Mouse (Mus musculus) ES-CJ7 (cell line): ENCODE results near the gene Tmem104.

Experiments
- DNase-seq: peaks from one replicate; pipeline ENCODE4 v3.0.0; 2011; ENCODE audit warnings: low read depth, low spot score

Gene Tmem104

DNA sequence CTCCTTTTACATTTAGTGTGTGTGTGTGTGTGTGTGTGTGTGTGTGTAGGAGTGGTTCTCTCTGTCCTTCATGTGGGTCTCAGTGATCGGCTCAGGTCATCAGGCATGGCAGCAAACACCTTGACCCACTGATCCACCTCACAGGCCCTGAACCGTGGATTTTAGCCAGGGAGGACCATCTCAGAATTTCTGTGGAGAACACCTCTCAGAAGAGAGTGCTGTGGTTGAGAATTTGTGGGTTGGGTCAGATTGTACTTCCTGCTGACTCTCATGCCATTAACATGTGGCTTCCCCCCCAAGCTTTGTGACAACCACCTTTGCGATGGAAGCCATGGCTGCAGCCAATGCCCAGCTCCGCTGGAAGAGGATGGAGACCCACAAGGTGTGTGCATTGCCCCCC, 13.2 kb downstream of the Tmem104 start:
- DNase-seq = no peak

- DNase-seq = peak; percentile 70
Observed at GRCm38 (mm10) chr11:115202316-115202715, 15.0 kb downstream of the Tmem104 start.

GRCm38 (mm10) chr11:115202756-115203155, 15.5 kb downstream of the Tmem104 start:
- DNase-seq = no peak

- DNase-seq = no peak
Observed at GRCm38 (mm10) chr11:115208126-115208525, 20.8 kb downstream of the Tmem104 start.

DNA sequence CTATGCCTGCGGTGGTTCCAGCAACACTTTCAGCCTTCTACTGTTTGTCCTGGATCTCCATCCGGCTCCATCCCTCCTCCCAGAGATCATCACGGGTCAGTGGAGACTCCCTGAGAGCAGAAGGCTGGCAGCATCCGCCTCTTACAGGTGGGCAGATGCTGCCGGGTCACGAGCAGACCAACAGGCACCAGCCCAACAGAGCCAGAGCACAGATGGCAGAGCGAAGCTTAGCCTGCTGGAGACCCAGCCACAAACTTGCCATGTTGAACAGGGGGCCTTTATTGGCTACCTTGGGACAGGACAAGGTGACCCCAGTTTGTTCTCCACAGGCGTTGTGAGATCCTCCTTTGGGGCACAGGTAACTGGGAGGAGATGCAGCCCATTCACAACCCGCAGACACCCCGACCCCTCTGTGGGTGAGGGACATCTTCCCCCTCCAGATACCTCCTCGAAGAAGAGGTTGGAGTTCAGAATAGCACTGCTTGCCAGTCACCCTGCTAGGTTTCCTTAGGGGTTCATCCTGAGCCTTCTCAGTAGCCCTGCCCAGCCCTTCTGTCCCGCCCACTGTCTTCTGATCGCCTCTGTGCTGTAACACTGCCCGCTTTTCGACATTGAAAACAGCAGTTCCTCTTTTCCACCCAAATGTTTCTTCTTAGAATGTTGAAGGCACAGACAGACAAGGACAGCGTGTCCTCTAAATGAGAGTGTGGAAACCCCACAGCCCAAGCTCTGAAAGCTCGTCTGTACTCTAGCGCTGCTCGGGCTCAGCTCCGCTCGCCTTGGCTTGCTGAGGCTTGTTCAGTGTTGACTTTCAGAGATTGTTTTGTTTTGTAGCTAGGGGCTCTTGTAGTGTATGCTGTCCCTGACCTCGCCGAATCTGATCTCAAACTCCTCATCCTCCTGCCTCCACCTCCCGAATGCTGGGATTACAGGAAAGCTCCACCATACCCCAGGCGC, 21.8 kb downstream of the Tmem104 start:
- DNase-seq = no peak

- DNase-seq = no peak
Observed at GRCm38 (mm10) chr11:115209958-115210357, 22.7 kb downstream of the Tmem104 start.

- DNase-seq = no peak
Observed at GRCm38 (mm10) chr11:115212116-115212515, 24.8 kb downstream of the Tmem104 start.

DNA sequence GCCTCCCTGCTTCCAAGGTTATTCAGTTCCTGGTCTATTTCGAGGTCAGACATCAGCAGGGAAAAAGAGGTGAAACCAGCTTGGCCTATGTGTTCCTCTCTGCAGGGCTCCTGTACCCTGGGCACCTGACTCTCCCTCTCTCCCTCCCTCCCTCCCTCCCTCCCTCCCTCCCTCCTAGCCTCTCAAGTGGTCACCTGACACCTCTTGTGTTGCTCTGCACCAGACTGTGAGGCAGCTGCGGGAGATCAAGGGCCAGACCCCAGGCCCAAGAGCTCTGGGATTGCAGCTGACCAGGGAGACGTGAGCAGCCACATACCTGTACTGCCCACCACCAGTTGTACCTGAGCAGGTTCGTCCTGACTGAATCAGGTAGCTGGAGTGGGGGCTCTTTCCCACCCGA, 27.8 kb downstream of the Tmem104 start:
- no peak for DNase-seq

GRCm38 (mm10) chr11:115217439-115218410, 30.4 kb downstream of the Tmem104 start:
- DNase-seq = no peak

DNA sequence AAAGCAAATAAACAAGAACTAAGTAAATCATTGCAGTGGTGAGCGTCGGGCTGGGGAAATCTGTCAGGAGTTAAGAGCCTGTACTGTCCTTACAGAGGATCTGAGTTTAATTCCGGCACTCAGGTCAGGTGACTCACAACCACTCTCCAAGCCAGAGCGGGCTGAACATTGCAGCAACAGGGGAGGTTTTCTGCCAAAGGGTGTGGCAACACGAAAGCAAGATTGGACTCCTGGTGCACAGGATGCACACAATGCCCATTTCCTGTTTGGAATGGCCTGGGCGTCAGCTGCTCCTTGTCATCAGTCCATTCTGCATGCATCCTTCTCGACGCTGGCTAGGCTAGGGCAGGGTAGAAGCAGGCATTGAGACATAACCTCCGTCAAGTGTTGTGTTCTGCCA, 32.0 kb downstream of the Tmem104 start:
- DNase-seq = peak; percentile 44

- no peak for DNase-seq
Observed at GRCm38 (mm10) chr11:115219685-115220084, 32.4 kb downstream of the Tmem104 start.

DNA sequence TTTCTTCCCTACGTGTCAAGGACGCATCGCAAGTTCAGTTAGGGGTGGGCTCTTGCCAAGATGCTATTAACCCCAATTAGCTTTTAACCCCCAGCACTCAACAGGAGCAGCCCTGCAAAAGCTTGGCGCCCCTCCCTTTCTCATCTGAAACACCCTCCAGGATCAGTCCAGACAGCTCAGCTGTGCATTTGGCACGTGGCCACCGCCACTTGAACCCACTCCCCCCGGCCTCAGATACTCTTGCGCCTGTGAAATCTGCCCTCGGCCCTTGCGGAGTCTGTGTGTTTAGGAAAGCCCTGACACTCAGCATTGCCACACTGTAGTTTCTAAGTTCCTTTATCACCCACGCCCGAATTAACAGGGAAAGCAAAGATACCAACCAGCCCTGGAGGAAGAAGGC, 34.8 kb downstream of the Tmem104 start:
- DNase-seq = no peak

GRCm38 (mm10) chr11:115222570-115222969, 35.3 kb downstream of the Tmem104 start:
- no peak for DNase-seq

DNA sequence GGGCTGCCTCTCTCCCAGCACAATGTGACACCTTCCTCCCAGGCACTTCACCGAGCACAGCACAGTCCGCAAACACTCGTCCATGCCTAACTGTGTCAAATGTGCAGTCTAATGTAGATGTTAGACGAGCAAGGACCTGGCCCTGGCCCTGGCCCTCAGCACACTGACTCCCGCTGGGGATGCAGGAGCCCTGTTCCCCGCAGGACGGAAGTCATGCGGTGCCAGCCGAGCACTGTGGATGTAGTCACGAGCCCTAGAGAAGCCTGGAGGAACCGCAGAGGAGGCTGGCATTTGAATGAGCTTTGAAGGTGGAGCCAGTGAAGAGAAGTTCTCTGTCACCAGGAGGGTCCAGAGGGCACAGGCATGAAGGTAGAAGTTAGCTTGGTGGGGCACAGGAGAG, 36.2 kb downstream of the Tmem104 start:
- no peak for DNase-seq

DNA sequence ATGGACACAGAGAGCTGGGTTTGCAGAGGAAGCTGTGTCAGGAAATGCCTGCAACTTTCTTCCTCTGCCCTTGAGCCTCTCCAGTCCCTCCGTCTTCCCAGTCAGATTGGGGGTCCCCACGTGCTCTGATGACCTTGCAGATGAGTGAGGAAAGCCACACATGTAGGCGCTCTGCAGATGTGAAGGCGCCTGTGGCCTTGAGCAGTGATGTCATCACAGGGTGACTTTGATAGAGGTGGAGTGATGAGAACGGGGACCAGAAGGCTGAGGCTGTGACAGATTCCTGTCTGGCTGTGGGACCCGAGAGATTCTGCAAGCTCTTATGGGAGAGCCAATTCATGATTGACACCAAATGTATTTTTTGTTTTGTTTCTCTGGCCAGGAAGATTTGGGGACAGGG, 36.6 kb downstream of the Tmem104 start:
- no peak for DNase-seq

- DNase-seq = peak; percentile 67
Observed at GRCm38 (mm10) chr11:115224889-115225288, 37.6 kb downstream of the Tmem104 start.

GRCm38 (mm10) chr11:115225301-115225700, 38.0 kb downstream of the Tmem104 start:
- DNase-seq = no peak

- DNase-seq = peak; percentile 59
Observed at GRCm38 (mm10) chr11:115226811-115227491, 39.7 kb downstream of the Tmem104 start.

DNA sequence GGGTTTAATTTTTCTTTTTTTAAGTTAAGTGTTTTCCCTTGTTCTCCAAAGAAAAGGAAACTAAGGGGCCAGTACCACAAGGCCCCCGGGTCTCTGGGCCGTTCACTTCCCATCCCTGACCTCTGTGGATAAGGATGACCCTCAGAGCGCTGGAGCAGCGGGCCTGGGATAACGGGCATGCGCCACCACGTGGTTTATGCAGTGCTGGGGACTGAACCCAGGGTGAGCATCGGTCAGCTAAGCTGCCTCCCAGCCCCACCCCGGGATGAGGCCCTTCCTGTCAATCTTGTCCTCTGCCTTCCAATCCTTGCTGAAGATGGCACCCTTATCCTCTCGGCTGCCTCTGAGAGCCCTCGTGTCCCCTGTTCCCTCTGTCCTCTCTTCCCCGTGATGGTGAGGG, 40.4 kb downstream of the Tmem104 start:
- DNase-seq = no peak

- no peak for DNase-seq
Observed at GRCm38 (mm10) chr11:115228430-115228829, 41.1 kb downstream of the Tmem104 start.
